Mouse (Mus musculus) urinary bladder, postnatal 10 days (tissue): Measurements from ENCODE around the gene Cyp46a1.

Source experiments
- DNase-seq: peaks from one replicate; pipeline ENCODE4 v3.0.0; 2022; ENCODE audit warnings: low spot score

The Cyp46a1 gene

GRCm38 (mm10) chr12:108399191-108399590 lies 65.0 kb downstream of the Cyp46a1 start:
- DNase-seq = no peak

- no peak for DNase-seq
Observed at GRCm38 (mm10) chr12:108400951-108401350, 66.8 kb downstream of the Cyp46a1 start.

DNA sequence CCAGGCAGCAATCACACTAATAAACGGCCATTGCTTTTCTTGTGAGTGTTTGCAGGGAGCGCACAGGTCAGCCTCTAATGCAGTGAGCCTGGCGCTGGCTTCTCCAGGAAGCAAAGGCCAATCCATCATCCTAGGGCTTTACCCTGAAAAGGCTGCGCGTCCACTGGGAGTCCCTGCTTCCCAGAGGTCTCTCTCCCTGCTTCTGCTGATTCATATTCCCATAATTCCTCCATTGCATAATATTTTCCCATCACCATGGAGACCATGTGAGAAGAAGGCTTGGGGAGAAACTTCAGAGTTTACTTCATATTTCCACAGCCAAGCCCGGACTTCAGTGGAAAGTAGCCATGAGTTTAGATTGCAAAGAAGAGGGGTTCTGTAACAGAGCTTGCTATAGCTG lies 69.8 kb downstream of the Cyp46a1 start:
- DNase-seq = no peak

- DNase-seq = no peak
Observed at GRCm38 (mm10) chr12:108409100-108409499, 74.9 kb downstream of the Cyp46a1 start.

- no peak for DNase-seq
Observed at GRCm38 (mm10) chr12:108410416-108411208, 76.4 kb downstream of the Cyp46a1 start.
